ENCODE assay signal across 10 mouse cellular contexts in genomic region chr6:55342328-55342727, GRCm38 (mm10). TPM values are rescaled to one million over a fixed set of nuclear protein-coding genes. Genes with fewer than 3 reads are reported as not detected.
DNase-seq lines count a peak whose midpoint lies in the region; ATAC-seq and TF ChIP-seq lines count a peak whose summit lies in the region.
"Had no signal": no experiment of that assay in that cellular context is flagged by ENCODE, and none has a peak within 500 bp of the region (broad histone marks: within the 10 kb centered on the region; RNA-seq: fewer than 3 reads in every experiment).

No protein-coding gene starts in this region.

- H3K4me3 ChIP-seq in megakaryocyte, embryonic 14.5 days (replicated peaks): peak overlapping the region; percentile 35
- no peak overlapping the region for H3K4me3 ChIP-seq in limb, embryonic 15.5 days
- H3K4me3 ChIP-seq in small intestine, adult 2 months (ENCODE audit: low read depth, low read length): peak overlapping the region; percentile 27

- H3K4me2 ChIP-seq in limb, embryonic 15.5 days: no peak overlapping the region

- DNase-seq in gastrocnemius, postnatal 14 days: peak; percentile 66
- no peak for DNase-seq in frontal cortex, adult 2 months (ENCODE audit: extremely low spot score in 1 of 2, low spot score in 1 of 2)
- DNase-seq: adrenal gland, postnatal 14 days; thymus, postnatal 14 days had no signal

- TF ChIP-seq CTCF in small intestine, adult 2 months (IDR thresholded peaks at IDR 0.05; ENCODE audit: extremely low read depth, insufficient read length, insufficient replicate concordance, low read depth, low read length): no peak

- intact Hi-C loops in gastrocnemius, postnatal 14 days (cut with DNase I; ENCODE audit: low total_unique reads): no loop called here

- H3K36me3 ChIP-seq in megakaryocyte, embryonic 14.5 days (replicated peaks; ENCODE audit: low read length): peaks cover 72% of the 10 kb centered on the region
- peaks cover 12% of the 10 kb centered on the region; the same call in 1 of the 2 replicates for H3K36me3 ChIP-seq in limb, embryonic 15.5 days
- H3K36me3 ChIP-seq in small intestine, adult 2 months (ENCODE audit: control insufficient read depth, insufficient read depth, low read length): peaks cover 15% of the 10 kb centered on the region

- H3K9ac ChIP-seq in limb, embryonic 15.5 days: no peak overlapping the region

- ATAC-seq in megakaryocyte, adult 5-6 weeks (ENCODE audit: poor library complexity, severe bottlenecking): no peak
- ATAC-seq in limb, embryonic 15.5 days (ENCODE audit: insufficient number of reproducible peaks, low FRiP score, low TSS enrichment, low read depth): peak; percentile 49; the same call in 1 of the 2 replicates
- no peak for ATAC-seq in cerebellum, adult (ENCODE audit: insufficient number of reproducible peaks, low FRiP score, low TSS enrichment)

- WGBS in limb, embryonic 15.5 days: 48% methylated on average over 9 of the region's 9 CpGs
- 22% methylated on average over 9 of the region's 9 CpGs for WGBS in small intestine, adult 2 months

- H3K27me3 ChIP-seq in megakaryocyte, embryonic 14.5 days (replicated peaks): no peaks in the 10 kb centered on the region
- no peaks in the 10 kb centered on the region for H3K27me3 ChIP-seq in limb, embryonic 15.5 days
- no peaks in the 10 kb centered on the region for H3K27me3 ChIP-seq in small intestine, adult 2 months (ENCODE audit: control insufficient read depth, insufficient read depth, low read length)

- TF ChIP-seq POLR2A in small intestine, adult 2 months (IDR thresholded peaks at IDR 0.05; ENCODE audit: low read depth, low read length): no peak

- H3K27ac ChIP-seq in limb, embryonic 15.5 days: peak overlapping the region; percentile 76
- peak overlapping the region; percentile 39 for H3K27ac ChIP-seq in small intestine, adult 2 months (ENCODE audit: insufficient read depth, low read depth, low read length)

- peaks cover 98% of the 10 kb centered on the region for H3K4me1 ChIP-seq in megakaryocyte, embryonic 14.5 days
- peaks cover 61% of the 10 kb centered on the region for H3K4me1 ChIP-seq in limb, embryonic 15.5 days
- peaks cover 21% of the 10 kb centered on the region for H3K4me1 ChIP-seq in small intestine, adult 2 months (ENCODE audit: control insufficient read depth, insufficient read depth, insufficient read length, low read length)

- no peaks in the 10 kb centered on the region for H3K9me3 ChIP-seq in megakaryocyte, embryonic 14.5 days
- H3K9me3 ChIP-seq in limb, embryonic 15.5 days: no peaks in the 10 kb centered on the region

RNA-seq across cellular contexts. Expression of gene Aqp1, which starts 6.1 kb away (rescaled TPM):
- 2.1 and 4.6 TPM in 2 replicates for polyA plus RNA-seq in megakaryocyte, embryonic 14.5 days (2012; ENCODE audit: insufficient read depth, low replicate concordance)
- 3.6 and 7.2 TPM in 2 replicates for total RNA-seq in megakaryocyte, adult 5-6 weeks (2015)
- 5.4 and 14.4 TPM in 2 replicates for total RNA-seq in megakaryocyte, adult 5-6 weeks (2017)
- total RNA-seq in gastrocnemius, postnatal 14 days (2021): 100 to 1,000 TPM; 175 to 307 TPM
- 119 and 122 TPM in 2 replicates for polyA plus RNA-seq in limb, embryonic 15.5 days (2015; fragmentation: Nextera tagmentation; extraction: Ambion mirVana)
- polyA plus RNA-seq in small intestine, adult 2 months (2012; rRNA removed): 56.3 and 310 TPM in 2 replicates
- polyA plus RNA-seq in frontal cortex, adult 2 months (2012; rRNA removed): 15.1 and 19.6 TPM in 2 replicates

RNA-seq across cellular contexts. Expression of gene Ghrhr, which starts 33.8 kb away (rescaled TPM):
- polyA plus RNA-seq in megakaryocyte, embryonic 14.5 days (2012; ENCODE audit: insufficient read depth, low replicate concordance): not detected in 2 replicates
- not detected in 2 replicates for total RNA-seq in megakaryocyte, adult 5-6 weeks (2015)
- not detected in 2 replicates for total RNA-seq in megakaryocyte, adult 5-6 weeks (2017)
- total RNA-seq in gastrocnemius, postnatal 14 days (2021): not detected
- not detected in 2 replicates for polyA plus RNA-seq in limb, embryonic 15.5 days (2015; fragmentation: Nextera tagmentation; extraction: Ambion mirVana)
- 0.15 and 0.18 TPM in 2 replicates for polyA plus RNA-seq in small intestine, adult 2 months (2012; rRNA removed)
- 0.04 and 0.08 TPM in 2 replicates for polyA plus RNA-seq in frontal cortex, adult 2 months (2012; rRNA removed)
- total RNA-seq: adrenal gland, postnatal 14 days; gastrocnemius, postnatal 4 days had no signal
